Mouse (Mus musculus): ENCODE measurements around the gene Lamtor3. TPM values are rescaled to one million over a fixed set of nuclear protein-coding genes. Genes with fewer than 3 reads are reported as not detected.
"Not testable (repeated sequence)": the region's sequence is repeated elsewhere in the genome, so short reads cannot be mapped to it uniquely, and the experiment has no call there.

Gene Lamtor3
- total RNA-seq, 2 experiments from 2014 or later = 92.8 to 96.6 TPM

DNA sequence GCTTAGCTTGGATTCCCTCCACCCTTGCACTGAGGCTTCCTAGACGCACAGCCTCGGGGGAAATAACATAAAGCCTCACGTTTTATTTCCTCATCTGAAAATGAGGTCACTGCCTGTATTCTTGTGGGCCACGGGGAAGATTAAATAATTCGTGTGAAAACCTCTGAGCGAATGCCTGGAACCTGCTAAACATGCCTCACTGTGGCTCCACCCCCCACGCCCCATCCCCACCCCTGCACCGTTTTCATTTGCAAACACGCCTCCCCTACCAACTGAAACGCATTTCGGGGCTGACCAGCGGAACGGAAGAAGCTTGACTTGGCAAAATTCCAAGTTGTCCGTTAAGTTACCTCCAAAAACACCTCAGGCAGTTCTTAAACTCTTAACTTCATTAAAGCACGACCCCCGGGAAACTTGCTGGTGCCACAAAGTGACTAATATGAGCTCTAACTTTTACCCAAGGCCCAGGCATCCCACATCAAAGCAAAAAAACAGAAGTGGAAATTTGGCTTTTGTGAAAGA lies 37.3 kb downstream of the Lamtor3 start:
- no peak for DNase-seq (ENCODE audit: low spot score)
- intact Hi-C loops (cut with DNase I) = no loop called here

DNA sequence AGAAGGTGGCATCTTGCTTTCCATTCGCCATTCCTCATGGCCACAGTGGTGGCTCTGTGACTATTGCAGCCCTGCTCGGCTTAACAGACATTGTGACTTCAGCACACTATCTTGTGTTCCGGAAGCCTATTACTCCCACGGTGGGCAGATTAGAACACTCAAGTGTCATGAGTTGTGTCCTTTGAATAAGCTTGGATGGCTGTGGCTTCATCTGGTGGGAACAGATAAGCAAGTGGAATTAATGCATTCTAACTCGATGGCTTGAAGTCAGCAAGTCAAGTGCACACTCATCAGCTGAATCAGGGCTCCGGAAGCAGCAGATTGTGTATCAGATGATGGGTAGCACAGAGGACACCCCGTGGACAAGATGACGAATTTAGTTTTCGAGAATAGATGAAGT lies 39.6 kb downstream of the Lamtor3 start:
- intact Hi-C loops (cut with DNase I) = no loop called here
- no peak for DNase-seq (ENCODE audit: low spot score)

DNA sequence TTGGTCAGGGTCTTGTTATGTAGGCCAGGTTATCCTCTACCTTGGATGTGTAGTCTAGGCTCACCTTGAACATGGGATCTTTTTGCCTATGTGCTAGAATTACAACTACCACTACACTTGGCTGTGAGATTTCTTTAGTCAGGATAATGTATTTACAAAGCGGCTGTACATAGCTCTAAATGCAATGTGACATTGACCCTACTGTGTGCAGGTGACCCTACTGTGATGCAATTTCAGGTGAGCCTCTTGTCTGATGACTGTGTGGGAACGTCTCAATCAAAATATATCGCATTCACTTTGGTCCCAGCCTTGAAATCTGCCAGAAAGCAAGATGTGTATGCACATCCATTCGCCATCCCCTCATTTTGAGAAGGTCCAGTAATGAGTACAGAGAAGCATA lies 40.0 kb downstream of the Lamtor3 start:
- intact Hi-C loops (cut with DNase I) = no loop called here
- DNase-seq (ENCODE audit: low spot score) = no peak

DNA sequence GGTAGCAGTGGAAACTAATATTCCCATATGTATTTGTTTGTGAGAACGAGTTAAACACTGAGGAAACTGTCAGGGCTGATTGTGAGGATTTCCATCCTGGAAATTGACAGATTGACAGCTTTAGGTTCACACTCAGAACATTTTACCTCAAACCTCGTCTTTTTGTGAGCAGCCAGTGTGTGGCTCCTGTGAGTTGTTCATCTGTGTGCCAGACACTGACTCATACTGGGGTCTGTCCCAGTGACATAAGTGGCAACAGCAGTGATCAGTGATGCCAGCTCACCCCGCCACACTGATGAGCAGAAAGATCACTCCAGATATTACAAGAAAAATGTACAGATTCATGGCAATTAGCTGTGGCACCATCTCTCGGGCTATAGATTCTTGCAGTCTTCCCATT lies 41.1 kb downstream of the Lamtor3 start:
- intact Hi-C loops (cut with DNase I) = no loop called here
- DNase-seq (ENCODE audit: low spot score) = no peak

DNA sequence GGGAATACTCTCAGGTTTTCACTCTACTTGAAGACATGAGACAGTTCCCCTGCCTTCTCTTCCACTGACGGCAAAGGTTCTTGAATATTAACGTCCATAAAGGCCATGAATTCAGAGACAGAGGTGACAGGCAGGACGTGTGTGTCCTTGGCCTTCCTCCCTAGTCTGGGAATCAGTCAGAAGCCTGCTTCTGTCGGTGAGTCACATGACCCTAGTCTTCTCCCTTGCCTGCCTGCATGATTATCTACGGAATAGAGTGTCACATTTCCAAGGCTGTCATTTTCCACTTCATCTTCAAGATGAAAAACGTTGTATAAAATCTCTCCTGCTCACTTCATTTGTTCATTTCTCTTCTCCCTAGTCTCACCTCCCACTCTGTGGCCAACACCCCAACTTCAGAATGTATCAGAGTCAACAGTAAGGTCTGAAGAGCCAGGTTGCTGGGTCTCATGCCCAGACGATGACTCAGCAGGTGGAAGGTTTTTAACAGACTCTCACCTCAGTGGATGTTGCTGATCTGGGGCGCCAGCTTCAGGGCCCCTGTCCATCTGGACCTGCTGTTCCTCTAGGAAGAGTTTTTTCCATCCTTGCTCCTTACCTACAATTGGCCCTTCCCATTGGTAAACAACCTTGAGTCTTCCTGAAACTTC lies 43.6 kb downstream of the Lamtor3 start:
- DNase-seq (ENCODE audit: low spot score) = no peak
- intact Hi-C loops (cut with DNase I) = no loop called here

DNA sequence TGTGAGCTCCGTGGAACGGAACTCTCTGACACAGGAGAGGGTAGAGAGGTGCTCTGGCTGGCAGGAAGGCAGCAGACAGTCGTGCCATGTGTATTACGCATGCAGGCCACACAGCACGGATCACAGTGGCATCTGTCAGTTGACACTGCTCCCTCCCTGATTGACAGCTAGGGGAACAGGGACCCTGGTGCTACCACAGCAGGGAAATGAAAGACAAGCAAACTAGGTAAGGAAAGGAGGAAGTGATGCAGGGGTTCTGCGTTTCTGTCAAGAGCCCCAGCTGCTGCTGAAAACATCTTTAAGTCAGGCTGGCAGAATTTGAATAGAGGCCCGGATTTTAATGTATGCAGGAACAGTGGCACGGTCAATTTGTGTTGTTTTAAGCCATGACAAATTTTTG lies 45.2 kb downstream of the Lamtor3 start:
- DNase-seq (ENCODE audit: low spot score) = no peak
- intact Hi-C loops (cut with DNase I) = no loop called here

DNA sequence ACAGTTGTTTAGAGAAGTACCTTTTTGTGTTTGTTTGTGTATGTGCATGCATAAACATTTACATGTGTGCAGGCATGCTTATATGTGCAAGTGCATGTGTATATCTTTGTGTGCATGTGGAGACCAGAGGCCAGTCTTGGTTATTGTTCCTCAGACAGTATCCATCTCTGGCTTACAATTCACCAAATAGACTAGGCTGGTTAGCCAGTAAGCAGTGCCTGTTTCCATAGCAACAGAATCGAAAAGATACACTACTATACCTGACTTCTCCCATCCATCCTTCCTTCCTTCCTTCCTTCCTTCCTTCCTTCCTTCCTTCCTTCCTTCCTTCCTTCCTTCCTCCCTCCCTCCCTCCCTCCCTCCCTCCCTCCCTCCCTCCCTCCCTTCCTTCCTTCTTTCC lies 45.7 kb downstream of the Lamtor3 start:
- intact Hi-C loops (cut with DNase I); DNase-seq (ENCODE audit: low spot score): not testable (repeated sequence)

DNA sequence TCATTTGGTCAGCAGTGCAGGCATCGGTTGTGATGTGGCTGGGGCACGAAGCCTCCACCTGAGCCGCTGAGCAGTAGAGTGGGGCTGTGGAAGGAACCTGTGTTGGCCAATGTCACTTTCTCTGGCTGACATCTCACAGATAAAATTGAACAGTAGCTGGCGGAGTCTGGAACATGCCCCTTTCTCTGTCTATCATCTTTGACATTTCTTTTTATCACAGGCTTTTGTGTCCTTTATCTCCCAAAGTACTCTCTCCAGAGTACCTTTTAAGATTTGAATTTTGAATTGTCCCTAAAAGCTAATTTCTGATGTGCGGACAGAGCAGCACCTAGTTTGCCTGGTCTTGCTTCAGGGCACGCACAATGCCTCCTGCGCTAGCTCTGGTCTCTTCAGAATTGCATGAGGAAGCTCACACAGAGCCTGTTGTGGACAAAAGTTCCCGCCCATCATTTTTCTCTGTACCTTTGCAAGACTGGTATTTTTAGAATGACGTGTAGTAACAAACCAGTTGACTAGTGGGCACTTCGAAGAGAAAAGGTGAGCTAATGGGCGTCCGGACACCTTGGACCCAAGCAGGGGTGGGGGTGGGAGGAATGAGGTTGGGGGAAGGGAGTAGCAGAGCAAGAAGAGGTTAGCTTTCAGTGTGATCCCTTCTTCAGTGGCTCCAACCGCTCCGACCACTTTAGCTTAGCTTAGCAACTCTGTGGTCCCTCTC lies 50.0 kb downstream of the Lamtor3 start:
- DNase-seq (ENCODE audit: low spot score) = no peak
- intact Hi-C loops (cut with DNase I) = no loop called here

DNA sequence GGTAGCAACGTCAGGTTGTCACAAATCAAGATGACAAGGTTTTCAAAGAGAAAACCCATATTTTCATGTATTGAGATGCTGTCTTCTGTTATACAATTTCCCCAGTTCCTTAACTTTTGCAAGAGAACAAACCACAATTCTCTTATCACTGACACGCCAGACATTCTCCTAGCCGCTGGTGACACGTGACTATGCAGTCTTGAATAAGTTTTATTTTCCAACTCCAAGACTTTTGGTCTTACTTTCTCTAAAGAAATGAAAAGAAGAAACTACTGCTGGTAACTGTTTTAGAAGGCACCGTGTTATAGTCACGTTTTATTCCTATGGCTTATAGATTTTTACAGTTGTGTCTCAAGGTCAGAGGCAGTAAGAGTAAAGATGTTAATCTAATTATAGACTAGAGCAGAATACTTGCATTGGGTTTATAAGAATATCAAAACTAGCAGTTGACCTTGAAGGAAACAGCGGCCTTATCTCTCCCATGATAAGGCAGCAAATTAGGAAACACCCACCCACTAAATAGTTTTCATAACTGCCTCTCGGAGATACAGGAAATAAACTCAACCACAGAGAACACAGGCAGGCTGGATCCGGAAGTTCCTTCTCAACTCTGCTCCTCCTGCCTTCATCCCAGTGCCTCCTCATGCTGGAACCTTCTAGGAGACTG lies 50.6 kb downstream of the Lamtor3 start:
- no peak for DNase-seq (ENCODE audit: low spot score)
- intact Hi-C loops (cut with DNase I) = no loop called here

DNA sequence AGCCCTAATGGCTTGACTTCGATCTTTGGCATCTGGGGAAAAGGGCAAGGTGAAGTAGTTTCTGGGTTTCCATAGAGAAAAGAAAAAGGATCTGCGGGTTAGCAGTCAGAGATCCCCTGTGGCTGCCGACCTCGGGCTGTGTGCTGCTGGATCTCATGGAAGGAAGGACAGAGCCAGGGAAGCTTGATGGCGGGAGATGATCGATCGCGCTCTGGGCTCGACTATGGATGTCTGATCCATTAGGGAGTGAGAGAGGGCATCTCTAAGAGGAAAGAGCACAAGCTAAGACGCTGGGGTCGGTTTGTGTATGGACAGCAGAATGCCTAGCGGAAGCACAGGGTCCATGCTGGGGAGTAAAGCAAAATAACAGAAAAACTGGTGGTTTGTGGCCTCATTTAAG lies 51.6 kb downstream of the Lamtor3 start:
- no peak for DNase-seq (ENCODE audit: low spot score)
- intact Hi-C loops (cut with DNase I) = no loop called here

DNA sequence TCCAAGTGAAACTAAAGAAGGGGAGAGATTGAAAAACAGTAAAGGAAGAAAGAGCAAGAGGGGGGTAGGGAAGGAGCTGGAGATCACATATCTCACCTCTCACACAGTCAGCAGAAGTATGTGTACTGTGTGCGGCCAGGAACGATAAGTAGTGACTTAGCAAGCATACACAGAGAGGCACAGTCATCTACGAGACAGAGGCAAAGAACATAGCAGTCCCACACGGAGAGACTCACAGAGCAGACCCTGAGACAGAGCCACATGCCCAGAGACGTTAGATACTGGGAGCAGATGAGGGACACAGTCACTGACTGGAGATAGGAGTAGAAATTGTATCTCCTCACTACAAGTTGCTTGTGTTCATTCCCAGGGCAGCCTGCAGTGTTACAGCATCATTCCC lies 53.9 kb downstream of the Lamtor3 start:
- intact Hi-C loops (cut with DNase I) = no loop called here

DNA sequence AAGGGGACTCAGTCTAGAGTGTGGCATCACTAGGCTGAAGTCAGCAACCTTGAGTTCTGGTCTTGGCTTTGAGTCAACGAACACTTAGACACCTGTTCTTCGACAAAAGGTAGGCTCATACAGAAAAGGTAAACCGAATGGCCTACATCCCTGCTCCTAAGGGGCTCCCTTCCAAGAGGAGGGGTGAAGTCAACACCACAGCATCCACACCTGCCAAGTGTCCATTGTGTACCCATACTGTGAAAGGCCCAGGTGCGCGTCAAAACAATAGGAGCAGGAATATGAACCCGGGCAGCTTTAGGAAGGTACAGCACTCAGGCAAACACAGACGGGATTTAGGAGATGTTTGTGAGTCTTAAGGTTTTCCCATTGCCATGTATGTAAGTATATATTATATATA lies 54.7 kb downstream of the Lamtor3 start:
- DNase-seq (ENCODE audit: low spot score) = no peak
- intact Hi-C loops (cut with DNase I) = no loop called here

More for the DNA sequence above, 53.9 kb downstream of the Lamtor3 start:
- DNase-seq (ENCODE audit: low spot score) = no peak

DNA sequence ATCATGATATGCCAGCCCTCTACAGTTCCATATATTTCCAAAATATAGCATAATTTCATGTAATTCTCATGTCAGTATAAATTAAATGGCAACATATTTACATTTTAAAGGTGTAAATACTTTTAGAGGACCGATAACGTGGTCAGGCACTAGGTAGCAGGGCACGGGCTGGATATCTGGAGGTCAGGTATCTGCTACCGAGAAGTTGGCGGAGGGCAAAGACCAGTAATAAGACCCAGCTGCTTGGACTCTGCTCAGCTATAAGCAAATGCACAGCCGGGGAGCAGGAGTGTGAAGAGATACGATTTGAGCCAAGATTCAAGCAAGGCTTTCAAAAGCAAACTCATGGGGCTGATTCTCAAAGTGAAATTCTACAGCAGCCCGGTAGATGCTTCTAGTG lies 56.0 kb downstream of the Lamtor3 start:
- intact Hi-C loops (cut with DNase I) = no loop called here
- no peak for DNase-seq (ENCODE audit: low spot score)

DNA sequence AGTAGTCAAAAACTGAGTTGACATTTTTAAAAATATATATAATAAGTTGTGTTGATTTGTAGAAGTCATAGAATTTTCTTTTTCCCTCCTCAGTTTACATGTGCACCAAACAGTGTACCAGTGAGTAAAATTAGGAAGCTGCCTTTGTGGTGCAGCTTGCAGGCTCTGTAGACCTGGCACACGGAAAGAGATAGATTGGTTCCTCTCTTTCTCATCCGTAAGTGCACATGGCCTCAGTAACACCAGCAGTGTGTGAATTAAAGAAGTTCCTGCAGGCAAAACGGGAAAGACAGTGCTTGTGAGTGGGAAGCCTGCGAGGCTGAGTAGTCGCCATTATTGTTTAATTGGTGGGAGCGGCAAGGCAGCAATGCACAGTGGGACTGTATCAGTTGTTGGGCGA lies 57.1 kb downstream of the Lamtor3 start:
- intact Hi-C loops (cut with DNase I) = no loop called here
- no peak for DNase-seq (ENCODE audit: low spot score)

DNA sequence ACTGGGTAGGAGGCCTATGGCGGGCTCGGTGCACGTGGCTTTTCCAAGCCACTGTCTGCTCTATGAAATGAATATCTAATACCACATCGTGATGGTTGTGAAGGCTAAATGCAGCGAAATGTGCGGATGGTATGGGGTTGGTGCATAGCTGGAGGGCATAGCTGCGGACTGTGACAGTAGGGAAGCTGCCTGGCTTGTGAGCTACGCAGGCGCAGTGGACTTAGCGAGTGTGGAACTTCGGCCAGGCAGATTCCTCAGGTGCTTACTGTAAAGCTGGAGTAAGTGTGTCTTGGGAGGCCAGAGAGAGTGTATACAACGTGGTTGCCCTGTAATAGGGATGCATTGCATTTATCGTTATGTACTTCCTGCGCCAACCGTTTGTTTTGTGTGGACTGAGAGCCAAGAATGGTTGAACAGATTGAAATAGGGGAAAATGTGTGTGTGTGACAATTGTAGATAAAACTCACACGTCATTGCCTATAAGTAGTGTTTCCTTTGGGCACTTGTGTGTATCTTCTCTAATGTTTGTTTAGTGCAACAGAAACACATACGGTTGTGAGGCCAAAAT lies 57.6 kb downstream of the Lamtor3 start:
- intact Hi-C loops (cut with DNase I) = no loop called here
- DNase-seq (ENCODE audit: low spot score) = no peak

DNA sequence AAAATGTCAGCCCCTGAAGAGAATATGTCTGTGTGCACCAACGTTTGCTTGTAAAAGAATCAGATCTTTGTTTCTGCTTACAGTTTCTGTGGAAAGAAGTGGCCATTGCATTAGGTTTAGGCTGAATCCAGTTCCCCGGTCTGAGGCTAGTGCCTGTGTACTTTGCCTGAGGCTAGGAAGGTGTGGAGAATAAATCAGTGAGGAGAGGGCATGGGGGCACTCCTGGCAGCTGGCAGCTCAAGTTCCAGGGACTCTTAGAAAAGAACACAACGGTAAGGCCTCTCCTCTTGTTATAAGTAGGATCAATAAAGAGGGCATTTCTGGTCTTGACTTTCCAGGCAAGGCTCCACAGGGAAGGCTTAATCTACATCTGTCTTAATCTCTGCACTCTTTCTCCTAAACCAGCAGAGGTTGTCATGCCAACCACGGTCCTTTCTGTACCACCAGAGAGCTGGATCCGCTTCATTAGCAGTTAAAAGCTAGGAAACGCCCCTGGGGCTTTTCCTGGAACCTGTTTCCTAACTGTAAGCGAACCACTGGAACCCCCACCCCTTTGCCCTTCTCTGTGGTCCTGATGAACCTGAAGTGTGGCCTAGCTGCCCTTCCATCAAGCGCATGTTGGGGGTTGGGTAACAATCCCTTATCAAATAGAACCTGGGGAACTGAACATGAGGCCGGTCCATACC lies 58.8 kb downstream of the Lamtor3 start:
- intact Hi-C loops (cut with DNase I) = no loop called here

DNA sequence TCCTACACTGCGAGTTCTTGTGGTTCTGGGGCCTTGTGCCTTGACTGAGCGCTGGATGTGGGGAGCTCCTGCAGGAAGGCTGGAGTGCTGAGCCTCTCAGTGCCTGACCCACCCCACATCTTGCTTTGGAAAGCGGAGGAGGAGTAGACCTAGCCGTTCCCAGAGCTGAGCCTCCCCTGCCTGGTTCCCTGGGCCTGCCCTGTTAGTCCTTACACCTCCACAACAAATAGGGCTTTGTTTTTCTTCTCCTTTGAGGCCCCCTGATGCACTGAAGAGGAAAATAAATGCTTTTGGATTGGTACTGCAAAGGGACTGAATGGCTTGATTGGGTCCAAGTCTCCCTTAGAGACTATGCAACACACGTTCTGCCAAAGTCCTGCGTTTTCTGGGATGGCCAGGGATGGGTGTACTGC lies 59.3 kb downstream of the Lamtor3 start:
- DNase-seq (ENCODE audit: low spot score) = no peak
- intact Hi-C loops (cut with DNase I) = no loop called here

More for the DNA sequence above, 58.8 kb downstream of the Lamtor3 start:
- no peak for DNase-seq (ENCODE audit: low spot score)

DNA sequence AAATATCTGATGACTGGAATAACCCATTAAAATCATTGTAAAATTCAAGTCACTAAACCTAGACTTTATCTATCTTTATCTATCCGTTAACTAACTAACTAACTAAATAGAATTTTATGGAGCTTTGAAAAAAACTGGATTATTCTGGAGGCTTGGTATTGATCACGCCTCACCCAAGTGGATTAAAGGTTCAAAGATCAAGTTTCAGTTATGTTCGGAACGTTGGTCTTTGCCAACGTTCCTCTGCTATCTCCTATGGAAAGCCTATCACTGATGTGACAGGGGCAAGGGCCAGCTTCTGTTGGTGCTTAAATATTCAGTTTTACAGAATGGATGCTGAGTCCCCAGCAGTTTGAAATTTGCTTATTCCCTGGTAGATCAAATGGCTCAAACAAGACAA lies 59.9 kb downstream of the Lamtor3 start:
- DNase-seq (ENCODE audit: low spot score) = no peak
- intact Hi-C loops (cut with DNase I) = no loop called here

Data from heart, postnatal 25 days (tissue).